Mouse (Mus musculus) limb, embryonic 14.5 days (tissue): ENCODE results near the gene Cep131. TPM values are rescaled to one million over a fixed set of nuclear protein-coding genes. Genes with fewer than 3 reads are reported as not detected.
A peak's percentile ranks its signal among the peaks of the same experiment; 100 is the strongest.

Source experiments
- ATAC-seq: fragments of 200-750 bp; cut with Nextera tagmentation; 2 replicates; pipeline ENCODE4 v1.8.0; 2017; ENCODE audit warnings: low read depth, moderate number of reproducible peaks, moderate TSS enrichment; ENCODE audit not compliant: low FRiP score
- DNase-seq: peaks from one replicate; pipeline ENCODE4 v3.0.0-alpha.2; 2015; ENCODE audit warnings: low spot score
- H3K27ac ChIP-seq: fragments of 300-500 bp; sonication (generic); replicated peaks from 2 replicates; pipeline ENCODE4 v1.5.1; 2014; ENCODE audit warnings: low read depth, mild to moderate bottlenecking, low read length, moderate library complexity, mixed read lengths
- H3K27me3 ChIP-seq: fragments of 300-500 bp; sonication (generic); 2 replicates; pipeline ENCODE4 v1.6.1; 2014; ENCODE audit warnings: low read length, mixed read lengths; ENCODE audit not compliant: control insufficient read depth, insufficient read depth
- H3K36me3 ChIP-seq: fragments of 300-500 bp; sonication (generic); 2 replicates; pipeline ENCODE4 v1.6.1; 2014; ENCODE audit warnings: mild to moderate bottlenecking, low read length, moderate library complexity, mixed read lengths; ENCODE audit not compliant: control insufficient read depth, insufficient read depth
- H3K4me1 ChIP-seq: fragments of 300-500 bp; sonication (generic); 2 replicates; pipeline ENCODE4 v1.6.1; 2014; ENCODE audit warnings: antibody characterized with exemption, low read length, mixed read lengths; ENCODE audit not compliant: control insufficient read depth, insufficient read depth
- H3K4me2 ChIP-seq: fragments of 300-500 bp; sonication (generic); replicated peaks from 2 replicates; pipeline ENCODE4 v1.6.1; 2014; ENCODE audit warnings: low read depth, mild to moderate bottlenecking, low read length, moderate library complexity; ENCODE audit not compliant: severe bottlenecking
- H3K4me3 ChIP-seq: fragments of 300-500 bp; sonication (generic); replicated peaks from 2 replicates; pipeline ENCODE4 v1.5.1; 2014; ENCODE audit warnings: low read length
- H3K9ac ChIP-seq: fragments of 300-500 bp; sonication (generic); 2 replicates; pipeline ENCODE4 v1.6.1; 2014; ENCODE audit warnings: mild to moderate bottlenecking, low read depth, low read length, moderate library complexity; ENCODE audit not compliant: severe bottlenecking
- H3K9me3 ChIP-seq: fragments of 300-500 bp; sonication (generic); 2 replicates; pipeline ENCODE4 v1.6.1; 2016; ENCODE audit warnings: low read length; ENCODE audit not compliant: control insufficient read depth
- POLR2A ChIP-seq: fragments of 200-500 bp; IDR thresholded peaks from 2 replicates; pipeline ENCODE4 v1.8.0; 2012; ENCODE audit warnings: inconsistent platforms, mild to moderate bottlenecking, moderate library complexity, borderline replicate concordance; ENCODE audit not compliant: insufficient read depth, insufficient read length; ENCODE audit errors: extremely low read depth
- WGBS: fragments of 180-500 bp; shearing (Covaris S2); extraction: QIAGEN DNeasy Blood & Tissue Kit; methylation state at CpG from one replicate; pipeline ENCODE4 v1.1.7; 2014; 5-methylcytosine and 5-hydroxymethylcytosine counted together
- polyA plus RNA-seq, 2 experiments: library from polyadenylated mRNA; depleted of rRNA in 1 of 2; stranded (reverse) in 1 of 2; unstranded in 1 of 2; fragments of >200 nt; fragmentation: Nextera tagmentation in 1 of 2; extraction: Ambion mirVana in 1 of 2; gene quantifications; 2 replicates each; pipeline versions ENCODE4 v1.2.1 to v1.2.3; 2012 to 2014

Cep131 gene
- polyA plus RNA-seq, 2 experiments, result 23.3 to 31.7 TPM

DNA sequence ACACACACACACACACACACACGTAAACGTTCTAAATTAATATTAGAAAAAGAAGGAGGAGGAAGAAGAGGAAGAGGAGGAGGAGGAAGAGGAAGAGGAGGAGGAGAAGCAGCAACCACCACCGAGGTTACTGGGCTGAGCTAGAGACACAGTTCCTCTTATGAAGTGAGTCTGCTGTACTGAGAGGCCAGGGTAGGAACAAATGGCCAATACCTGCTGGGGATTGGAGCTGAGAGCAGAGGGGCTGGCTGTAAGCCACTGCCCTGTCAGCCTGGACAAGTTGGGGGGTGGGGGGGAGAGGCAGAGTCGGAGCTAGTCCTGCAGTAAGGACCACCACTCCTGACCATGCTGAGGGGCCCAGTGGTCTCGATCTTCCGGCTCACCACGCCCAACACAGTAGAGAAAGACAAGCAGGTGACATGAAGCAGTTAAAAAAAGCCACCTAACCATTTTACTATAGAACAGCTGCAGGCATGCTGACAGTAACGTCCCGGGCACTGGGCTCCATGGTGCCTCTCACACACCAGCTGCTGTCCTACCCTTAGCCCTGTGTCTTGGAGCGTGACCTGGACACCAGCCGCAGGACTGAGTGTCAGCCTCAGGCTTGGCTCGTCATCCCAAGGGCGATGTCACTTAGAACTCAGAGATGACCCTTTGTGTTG is 22.5 kb downstream of the Cep131 start:
- WGBS, result 92% methylated on average over 13 of the region's 13 CpGs
- peaks cover 53% of the 10 kb centered on the region for H3K36me3 ChIP-seq
- ATAC-seq (peak; percentile 20; the same call in 1 of the 2 replicates), DNase-seq (no peak)
- H3K9ac ChIP-seq, result no peak overlapping the region
- no peak overlapping the region for H3K27ac ChIP-seq
- no peak overlapping the region for H3K4me2 ChIP-seq
- no peaks in the 10 kb centered on the region for H3K27me3 ChIP-seq
- no peak for TF ChIP-seq POLR2A
- no peaks in the 10 kb centered on the region for H3K9me3 ChIP-seq
- no peak overlapping the region for H3K4me3 ChIP-seq
- no peaks in the 10 kb centered on the region for H3K4me1 ChIP-seq

DNA sequence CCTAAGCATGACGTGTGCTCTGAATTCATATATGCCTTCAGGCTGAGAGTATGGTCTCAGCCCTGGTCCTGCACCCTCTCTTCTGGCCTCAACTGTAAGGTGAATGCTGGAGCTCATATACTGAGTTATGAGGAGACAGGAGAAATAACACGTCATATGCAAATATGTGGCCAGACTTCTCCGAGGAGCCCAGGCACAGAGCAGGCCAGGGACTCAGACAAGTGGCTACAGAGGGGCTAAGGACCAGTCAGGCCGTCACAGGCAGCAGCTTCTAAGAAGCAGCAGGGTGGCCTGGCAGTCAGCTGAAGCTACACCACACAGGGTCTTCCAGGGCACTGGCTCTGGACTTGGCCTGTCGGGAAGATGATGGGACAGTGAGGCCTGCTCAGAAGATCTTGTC is 23.3 kb downstream of the Cep131 start:
- peaks cover 48% of the 10 kb centered on the region for H3K36me3 ChIP-seq
- no peak overlapping the region for H3K27ac ChIP-seq
- 92% methylated on average over 5 of the region's 5 CpGs for WGBS

DNA sequence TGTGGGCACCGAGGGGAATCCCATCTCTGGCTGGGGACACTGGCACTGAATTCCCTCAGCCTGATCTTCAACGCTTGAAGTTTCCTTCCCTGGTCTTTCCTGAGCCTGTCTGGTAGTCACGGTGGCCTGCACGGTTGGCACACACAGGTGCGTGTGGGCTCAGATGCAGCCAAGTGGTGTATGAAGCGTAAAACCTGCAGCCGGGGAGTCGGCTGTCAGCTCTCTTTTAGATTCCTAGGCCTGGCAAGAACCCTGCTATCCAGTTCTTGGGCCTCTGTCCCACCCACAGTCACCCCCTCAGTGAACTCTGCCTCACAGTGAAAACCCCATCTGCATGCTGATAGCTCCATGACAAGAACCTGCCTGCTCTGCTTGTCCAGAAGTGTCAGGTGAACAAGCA is 26.0 kb downstream of the Cep131 start:
- no peak for TF ChIP-seq POLR2A
- no peaks in the 10 kb centered on the region for H3K27me3 ChIP-seq
- H3K9ac ChIP-seq, result no peak overlapping the region
- H3K36me3 ChIP-seq, result peaks cover 22% of the 10 kb centered on the region
- WGBS, result 71% methylated on average over 8 of the region's 8 CpGs
- no peaks in the 10 kb centered on the region for H3K4me1 ChIP-seq
- no peak overlapping the region for H3K27ac ChIP-seq
- H3K9me3 ChIP-seq, result no peaks in the 10 kb centered on the region
- H3K4me2 ChIP-seq, result no peak overlapping the region
- no peak for DNase-seq
- no peak overlapping the region for H3K4me3 ChIP-seq
- ATAC-seq, result no peak

More for the DNA sequence above, 23.3 kb downstream of the Cep131 start:
- DNase-seq (no peak), ATAC-seq (no peak)
- H3K4me1 ChIP-seq, result no peaks in the 10 kb centered on the region
- TF ChIP-seq POLR2A, result no peak
- H3K4me2 ChIP-seq, result no peak overlapping the region
- H3K9me3 ChIP-seq, result no peaks in the 10 kb centered on the region
- no peak overlapping the region for H3K9ac ChIP-seq
- no peak overlapping the region for H3K4me3 ChIP-seq
- H3K27me3 ChIP-seq, result no peaks in the 10 kb centered on the region

DNA sequence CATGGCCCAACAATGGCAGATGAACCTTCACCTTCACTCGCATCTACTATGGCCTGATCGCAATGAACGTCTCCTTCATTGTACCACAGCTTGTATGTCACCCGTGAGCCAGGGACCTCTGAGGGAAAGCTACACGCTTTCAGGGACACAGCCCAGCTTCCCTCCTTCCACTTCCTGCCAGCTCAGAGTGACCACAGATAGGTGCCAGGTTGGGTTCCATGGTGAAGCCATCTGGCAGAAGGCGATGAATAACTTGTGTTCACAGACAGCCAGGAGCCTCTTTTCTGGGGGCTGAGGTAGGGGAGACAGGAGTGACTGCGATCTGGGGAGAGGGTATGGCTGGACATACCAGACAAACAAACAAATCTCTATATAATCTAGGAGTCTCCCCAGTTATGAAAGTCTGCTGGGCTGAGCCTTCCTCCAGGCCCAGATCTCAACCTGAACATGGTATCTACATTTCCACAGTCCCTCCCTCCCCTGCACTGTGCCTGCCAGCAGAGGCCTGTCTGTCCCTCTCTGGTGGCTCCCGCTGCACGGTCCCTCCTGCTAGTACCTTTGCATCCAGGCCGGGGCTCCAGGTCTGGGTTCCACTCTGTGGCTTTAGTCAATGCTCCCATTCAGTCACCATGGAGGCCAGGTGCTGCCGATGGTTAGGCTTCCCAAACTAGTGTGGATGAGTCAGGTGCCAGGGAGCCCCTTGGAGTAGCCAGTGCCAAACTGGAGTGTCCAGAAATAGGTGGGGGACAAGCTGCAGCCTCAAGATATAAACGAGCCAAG is 30.5 kb downstream of the Cep131 start:
- Histone ChIP-seq H3K4me1 (peaks cover 6% of the 10 kb centered on the region; the same call in 1 of the 2 replicates), H3K9ac (no peak overlapping the region), H3K4me2 (no peak overlapping the region), H3K9me3 (no peaks in the 10 kb centered on the region), H3K27me3 (no peaks in the 10 kb centered on the region), H3K36me3 (no peaks in the 10 kb centered on the region), H3K27ac (no peak overlapping the region), H3K4me3 (no peak overlapping the region)
- TF ChIP-seq POLR2A, result no peak
- ATAC-seq (no peak), DNase-seq (no peak)
- 82% methylated on average over 12 of the region's 12 CpGs for WGBS

DNA sequence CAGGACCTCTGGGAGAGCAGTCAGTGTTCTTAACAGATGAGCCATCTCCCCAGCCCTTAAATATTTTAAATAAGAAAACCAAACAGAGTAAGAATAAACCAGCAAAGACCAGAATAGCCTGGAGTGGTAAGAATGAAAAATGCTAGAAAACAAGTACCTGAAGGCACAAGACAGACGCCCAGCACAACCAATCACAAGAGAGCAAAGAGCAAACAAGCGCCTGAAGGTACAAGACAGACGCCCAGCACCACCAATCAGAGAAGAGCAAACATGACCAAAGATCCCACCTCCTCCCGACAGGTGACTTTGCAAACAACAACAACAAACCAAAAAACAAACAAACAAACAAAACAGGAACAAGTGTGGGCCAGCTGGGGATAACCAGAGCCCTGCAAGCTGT is 32.8 kb downstream of the Cep131 start:
- Histone ChIP-seq H3K27me3 (no peaks in the 10 kb centered on the region), H3K9ac (no peak overlapping the region), H3K4me3 (no peak overlapping the region), H3K27ac (no peak overlapping the region), H3K36me3 (no peaks in the 10 kb centered on the region), H3K4me2 (no peak overlapping the region), H3K4me1 (peaks cover 6% of the 10 kb centered on the region; the same call in 1 of the 2 replicates), H3K9me3 (no peaks in the 10 kb centered on the region)
- WGBS, result 74% methylated on average over 4 of the region's 4 CpGs
- TF ChIP-seq POLR2A, result no peak
- DNase-seq (no peak), ATAC-seq (no peak)
